Mouse (Mus musculus): Measurements from ENCODE around the gene Adprh.
"Not testable (repeated sequence)": the region's sequence is repeated elsewhere in the genome, so short reads cannot be mapped to it uniquely, and the experiment has no call there.

The Adprh gene

GRCm38 (mm10) chr16:38467091-38467916 is 14.8 kb upstream of the Adprh start:
- DNase-seq (ENCODE audit: low read depth) = no peak

GRCm38 (mm10) chr16:38466089-38466488 is 13.6 kb upstream of the Adprh start:
- DNase-seq (ENCODE audit: low read depth) = no peak

GRCm38 (mm10) chr16:38463305-38463704 is 10.8 kb upstream of the Adprh start:
- no peak for DNase-seq (ENCODE audit: low read depth)

DNA sequence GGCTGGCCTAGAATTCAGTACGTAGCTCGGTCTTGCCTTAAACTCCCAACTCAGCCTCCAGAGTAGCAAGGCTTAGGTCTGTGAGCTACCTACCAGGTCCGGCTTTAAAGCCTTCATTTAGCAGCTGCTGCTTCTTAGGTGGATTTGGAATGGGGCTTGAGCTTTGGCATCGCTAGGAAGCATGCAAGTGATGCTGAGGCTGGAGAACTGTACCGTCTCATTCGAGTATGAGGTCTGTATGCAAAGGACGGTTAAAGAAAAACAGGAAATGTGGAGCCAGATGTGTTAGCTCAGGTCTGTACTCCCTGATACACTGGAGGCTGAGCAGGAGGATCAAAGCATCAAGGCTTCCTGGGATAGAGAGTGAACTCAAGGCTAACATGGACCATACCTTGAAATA is 9.7 kb upstream of the Adprh start:
- DNase-seq (ENCODE audit: low read depth) = no peak

DNA sequence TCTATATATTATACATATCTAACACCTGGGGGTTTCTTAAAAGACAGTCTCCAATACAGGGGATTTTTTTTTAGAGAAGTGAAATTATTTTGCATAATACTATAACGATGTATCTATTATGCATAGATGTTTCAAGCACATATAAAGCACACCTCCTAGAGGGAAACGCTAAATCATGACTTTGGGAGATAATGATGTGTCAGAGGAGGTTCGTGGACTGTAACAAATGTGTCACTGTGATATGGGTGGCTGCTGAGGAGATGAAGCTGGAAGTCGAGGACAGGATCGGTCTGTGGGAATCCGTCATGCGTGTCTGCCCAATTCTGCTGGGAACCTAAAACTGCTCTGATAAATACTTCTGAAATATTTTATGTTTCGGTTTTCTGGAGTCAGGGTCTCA is 9.2 kb upstream of the Adprh start:
- DNase-seq (ENCODE audit: low read depth) = no peak

GRCm38 (mm10) chr16:38459990-38460389 is 7.5 kb upstream of the Adprh start:
- DNase-seq (ENCODE audit: low read depth) = no peak

DNA sequence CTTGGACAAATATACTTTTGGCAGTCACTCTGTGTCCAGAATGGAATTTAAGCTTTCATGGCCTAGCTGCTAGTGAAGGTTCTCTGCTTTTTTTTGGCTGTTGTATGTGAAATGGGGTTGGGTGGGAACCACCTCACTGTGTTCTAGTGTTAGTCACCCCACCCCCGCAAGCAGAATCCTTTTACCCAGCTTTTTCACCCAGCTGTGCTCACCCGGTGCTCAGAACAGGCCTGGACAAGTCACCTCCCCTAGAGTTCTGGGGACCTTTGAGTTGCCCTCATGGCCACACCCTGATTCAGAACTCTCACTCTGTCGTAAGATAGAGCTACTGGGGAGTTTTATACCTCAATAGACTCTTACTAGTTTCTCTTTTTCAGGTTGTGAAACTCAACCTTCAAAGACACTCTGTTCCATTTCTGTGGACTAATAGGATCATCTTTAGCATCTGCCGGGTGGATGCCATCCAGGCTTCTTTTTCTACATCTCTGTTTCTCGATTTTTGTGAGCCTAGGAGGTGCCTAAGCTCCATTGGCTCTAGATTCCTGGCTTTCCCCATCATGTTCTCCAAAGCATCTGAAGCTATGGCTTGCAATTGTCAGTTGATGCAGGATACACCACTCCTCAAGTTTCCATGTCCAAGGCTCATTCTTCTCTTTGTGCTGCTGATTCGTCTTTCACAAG is 6.2 kb upstream of the Adprh start:
- DNase-seq (ENCODE audit: low read depth) = no peak

DNA sequence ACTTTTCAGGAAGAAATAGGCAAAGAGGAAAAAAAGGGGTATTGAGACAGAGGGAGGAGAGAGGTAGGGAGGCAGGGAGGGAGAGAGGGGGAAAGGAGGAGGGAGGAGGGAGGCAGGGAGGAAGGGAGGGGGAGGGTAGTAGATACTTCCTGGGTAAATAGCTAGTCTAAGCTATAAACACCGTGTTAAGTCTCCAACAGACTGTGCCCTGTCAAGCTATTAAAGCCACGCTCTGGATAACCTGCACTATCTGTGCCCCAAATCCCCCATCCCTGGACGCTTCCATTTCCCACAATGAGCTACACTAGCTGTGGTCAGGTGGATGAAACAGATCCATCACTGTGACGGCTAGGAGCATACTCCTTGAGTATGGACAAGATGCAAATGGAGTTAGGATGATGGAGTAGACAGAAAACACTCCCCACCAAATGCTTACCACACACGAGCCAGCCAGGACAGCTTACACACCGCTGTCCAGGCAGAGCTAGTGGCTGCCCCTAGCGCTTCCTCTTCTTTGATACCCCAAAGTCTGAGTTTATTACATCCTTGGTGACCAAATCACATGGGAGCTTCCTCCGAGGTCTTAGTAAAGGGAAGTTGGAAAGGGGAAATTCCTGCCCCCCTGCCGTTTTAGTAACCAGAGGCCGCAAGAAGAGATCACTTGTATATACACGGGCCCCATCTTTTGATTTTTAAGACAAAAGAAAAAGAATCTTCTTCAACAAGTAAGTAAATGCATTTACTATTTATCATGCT is 4.5 kb upstream of the Adprh start:
- DNase-seq (ENCODE audit: low read depth) = no peak

GRCm38 (mm10) chr16:38455511-38456418 is 3.3 kb upstream of the Adprh start, which contains the start of gene Cd80:
Cd80 (plus strand) TSS chr16:38455561.
- no peak for DNase-seq (ENCODE audit: low read depth)

- no peak for DNase-seq (ENCODE audit: low read depth)
Measured at GRCm38 (mm10) chr16:38454533-38455254, 2.2 kb upstream of the Adprh start.

DNA sequence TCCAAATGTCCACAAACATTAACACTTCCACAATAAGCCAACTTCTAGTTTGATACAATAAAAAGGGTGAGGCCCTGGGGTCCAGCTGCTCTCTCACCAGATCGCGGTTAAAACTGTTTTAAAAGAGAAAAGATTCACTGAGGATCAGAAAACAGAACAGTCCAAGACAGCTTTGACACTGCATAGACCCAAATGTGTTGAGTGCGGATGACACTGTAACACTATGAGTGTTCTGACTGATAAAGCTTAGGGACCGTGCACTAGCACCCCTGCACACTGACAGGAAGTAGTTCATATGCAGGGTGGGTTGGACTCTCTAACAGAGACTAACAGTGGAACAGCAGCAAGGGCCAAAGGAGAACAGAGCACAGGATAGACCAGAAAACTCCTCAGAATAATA is 1.4 kb upstream of the Adprh start:
- DNase-seq (ENCODE audit: low read depth) = no peak

DNA sequence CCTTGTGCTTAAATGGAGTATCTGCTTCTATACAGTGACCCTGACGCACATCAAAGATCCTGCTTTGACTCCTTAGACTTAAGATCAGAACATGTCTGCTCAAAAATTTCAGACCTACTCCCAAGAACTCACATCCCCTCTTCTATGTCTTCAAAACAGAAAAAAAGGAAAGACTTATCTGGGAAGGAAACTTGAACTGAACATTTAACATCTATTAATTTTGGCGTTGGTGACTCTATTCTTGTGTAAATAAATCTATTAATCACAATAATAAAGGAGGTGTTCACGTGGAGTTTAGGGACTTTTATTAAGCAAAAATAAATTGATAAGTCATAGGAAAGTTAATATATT is 675 bp upstream of the Adprh start:
- DNase-seq (ENCODE audit: low read depth) = no peak

DNA sequence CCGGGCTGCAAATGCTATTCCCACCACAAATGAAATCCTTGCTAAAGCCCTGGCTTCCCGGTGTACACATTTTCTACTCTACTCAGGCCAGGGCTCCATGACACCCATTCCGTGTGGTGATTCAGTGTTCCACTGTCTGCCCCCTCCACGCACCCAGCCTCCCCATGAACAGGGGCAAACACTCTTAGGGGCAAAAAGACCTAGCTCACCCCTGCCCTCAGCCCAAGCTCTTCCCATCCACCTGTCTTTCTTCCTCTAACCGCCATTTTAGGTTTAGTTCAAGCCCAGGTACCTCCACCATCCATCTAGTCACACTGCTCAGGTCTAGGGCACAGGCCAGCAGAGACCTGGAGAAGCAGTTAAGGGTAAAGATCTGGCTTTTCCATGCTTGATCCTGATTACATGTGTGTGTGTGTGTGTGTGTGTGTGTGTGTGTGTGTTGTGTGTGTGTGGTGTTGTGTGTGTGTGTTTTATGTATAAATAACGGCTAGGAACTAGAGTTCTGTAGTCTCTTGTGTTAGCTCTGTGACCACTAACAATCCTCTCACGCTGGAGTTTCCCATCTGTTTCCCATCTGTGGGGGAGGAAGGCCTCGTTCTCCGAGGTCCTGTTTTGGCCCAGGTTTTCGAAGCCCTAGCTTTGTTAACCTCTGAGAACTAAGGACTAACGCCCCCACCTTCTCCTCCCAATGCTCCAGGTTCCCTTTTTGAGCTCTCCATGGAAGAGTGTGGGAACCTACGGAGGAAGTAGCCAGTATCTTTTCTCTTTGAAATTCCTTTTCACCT is 890 bp downstream of the Adprh start:
- DNase-seq (ENCODE audit: low read depth) = no peak

DNA sequence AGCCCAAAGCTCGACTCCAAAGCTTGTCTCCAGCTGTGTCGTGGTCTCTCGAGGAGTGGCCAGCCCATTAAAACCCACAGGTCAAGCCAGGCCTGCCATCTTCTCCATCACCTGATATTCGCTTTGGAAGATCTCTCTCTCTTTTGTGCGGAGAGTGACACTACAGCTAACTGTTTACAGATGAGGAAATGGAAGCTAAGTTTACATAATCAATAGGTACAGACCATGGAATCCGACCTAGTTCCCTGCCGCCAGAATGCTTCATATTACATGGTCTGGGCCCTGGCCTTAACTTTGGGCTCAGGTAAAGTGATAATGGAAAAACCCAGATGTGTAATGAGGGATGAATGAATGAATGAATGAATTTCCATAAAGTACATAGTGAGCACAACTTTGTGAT is 1.8 kb downstream of the Adprh start:
- no peak for DNase-seq (ENCODE audit: low read depth)

GRCm38 (mm10) chr16:38448458-38448857 is 4.0 kb downstream of the Adprh start:
- no peak for DNase-seq (ENCODE audit: low read depth)

DNA sequence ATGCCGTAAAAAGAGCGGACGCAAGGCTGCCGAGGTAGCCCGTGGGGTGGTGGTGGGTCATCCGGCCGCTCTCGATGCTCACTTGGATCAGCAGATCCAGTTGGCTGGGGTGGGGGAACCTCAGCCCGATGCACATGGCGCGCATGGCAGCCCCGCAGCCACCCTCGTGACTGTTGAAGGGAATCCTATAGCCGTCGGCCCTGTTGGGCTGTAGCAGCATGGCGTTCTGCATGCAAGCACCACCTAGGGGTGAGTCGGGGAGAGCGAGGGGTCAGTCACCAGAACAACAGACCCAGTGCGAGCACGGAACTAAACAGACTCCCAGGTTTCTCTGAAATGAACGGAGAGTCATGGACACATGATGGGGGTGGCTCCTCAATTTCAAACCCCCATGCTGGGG is 5.1 kb downstream of the Adprh start:
- DNase-seq (ENCODE audit: low read depth) = no peak

GRCm38 (mm10) chr16:38446141-38446540 is 6.4 kb downstream of the Adprh start:
- DNase-seq (ENCODE audit: low read depth) = not testable (repeated sequence)

DNA sequence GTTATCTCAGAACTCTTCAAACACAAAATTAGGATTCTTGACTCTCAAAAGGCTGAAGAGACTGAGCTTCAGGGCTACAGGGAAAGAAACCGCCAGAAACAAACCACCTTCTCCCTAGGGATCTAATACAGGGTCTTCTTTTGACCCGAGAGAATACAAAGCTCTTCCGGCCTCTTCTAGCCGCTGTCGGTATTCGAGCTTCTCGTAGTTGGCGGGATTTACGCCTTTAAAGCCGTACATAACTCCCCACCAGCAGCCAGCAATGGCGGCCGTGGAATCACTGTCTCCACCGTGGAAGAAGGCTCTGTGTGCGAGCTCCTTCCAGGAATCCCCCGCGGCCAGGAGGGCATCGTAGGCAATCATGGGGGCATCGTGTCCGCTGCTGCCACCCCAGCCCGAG is 6.9 kb downstream of the Adprh start:
- DNase-seq (ENCODE audit: low read depth) = no peak

GRCm38 (mm10) chr16:38445046-38445445 is 7.5 kb downstream of the Adprh start:
- no peak for DNase-seq (ENCODE audit: low read depth)

DNA sequence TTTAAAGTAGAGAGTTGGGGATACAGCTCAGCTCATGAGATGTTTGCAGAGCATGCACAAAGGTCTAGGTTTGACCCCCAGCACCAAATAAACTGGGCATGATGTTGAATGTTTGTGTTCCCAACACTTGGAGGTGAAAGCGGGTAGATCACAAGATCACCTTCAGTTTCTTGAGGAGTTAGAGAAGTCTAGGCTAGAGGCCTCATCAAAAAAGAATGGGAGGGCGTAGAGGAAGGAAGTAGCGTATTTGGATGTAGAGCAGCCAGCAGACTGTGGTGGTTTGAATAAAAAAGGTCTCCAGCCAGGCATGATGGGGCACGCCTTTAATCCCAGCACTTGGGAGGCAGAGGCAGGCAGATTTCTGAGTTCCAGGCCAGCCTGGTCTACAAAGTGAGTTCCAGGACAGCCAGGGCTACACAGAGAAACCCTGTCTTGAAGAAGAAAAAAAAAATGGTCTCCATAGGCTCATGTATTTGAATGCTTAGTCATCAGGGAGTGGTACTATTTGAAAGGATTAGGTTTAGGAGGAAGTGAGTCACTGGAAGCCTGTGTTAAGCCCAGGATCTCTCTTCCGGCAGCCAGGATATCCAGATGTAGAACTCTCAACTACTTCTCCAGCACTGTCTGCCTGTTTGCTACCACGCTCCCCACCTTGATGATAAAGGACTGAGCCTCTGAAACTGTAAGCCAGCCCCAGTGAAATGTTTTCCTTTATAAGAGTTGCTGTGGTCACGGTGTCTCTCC is 8.6 kb downstream of the Adprh start:
- no peak for DNase-seq (ENCODE audit: low read depth)
